Mouse (Mus musculus) brain, adult 2 months (tissue): ENCODE results near the gene Rpl22l1.
A peak's percentile ranks its signal among the peaks of the same experiment; 100 is the strongest.
"Not testable (repeated sequence)": the region's sequence is repeated elsewhere in the genome, so short reads cannot be mapped to it uniquely, and the experiment has no call there.

Experiments
- DNase-seq: peaks from one replicate; pipeline ENCODE4 v3.0.0; 2011; ENCODE audit warnings: low read depth, low spot score

Gene Rpl22l1

DNA sequence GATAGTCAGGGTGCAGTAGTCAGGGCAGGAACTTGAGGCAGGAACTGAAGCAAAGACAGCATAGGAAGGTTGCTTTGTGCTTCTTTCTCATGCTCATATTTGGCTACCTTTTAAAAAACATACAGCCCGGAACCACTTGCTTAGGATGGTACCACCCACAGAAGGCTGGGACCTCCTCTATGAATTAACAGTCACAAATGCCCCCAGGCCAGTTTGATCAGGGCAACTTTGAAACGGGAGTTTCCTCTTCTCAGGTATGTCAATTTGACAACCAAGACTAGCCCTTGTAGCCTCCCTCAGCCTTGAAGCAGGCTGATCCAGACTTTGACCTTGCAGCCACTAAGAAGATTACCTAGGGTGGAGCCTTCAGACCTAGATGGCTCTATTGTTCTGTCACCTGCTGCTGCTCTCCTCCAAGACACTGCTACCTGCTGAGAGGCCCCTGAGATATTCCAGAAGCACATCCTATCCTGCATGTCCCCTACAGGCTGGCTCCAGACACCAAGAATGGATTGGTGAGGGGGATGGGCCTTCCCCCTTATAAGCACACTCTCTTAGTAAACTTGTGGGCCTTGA, 31.6 kb downstream of the Rpl22l1 start:
- DNase-seq, result no peak

- no peak for DNase-seq
These were observed 36.8 kb downstream of the Rpl22l1 start for GRCm38 (mm10) chr3:28841886-28842649.

DNA sequence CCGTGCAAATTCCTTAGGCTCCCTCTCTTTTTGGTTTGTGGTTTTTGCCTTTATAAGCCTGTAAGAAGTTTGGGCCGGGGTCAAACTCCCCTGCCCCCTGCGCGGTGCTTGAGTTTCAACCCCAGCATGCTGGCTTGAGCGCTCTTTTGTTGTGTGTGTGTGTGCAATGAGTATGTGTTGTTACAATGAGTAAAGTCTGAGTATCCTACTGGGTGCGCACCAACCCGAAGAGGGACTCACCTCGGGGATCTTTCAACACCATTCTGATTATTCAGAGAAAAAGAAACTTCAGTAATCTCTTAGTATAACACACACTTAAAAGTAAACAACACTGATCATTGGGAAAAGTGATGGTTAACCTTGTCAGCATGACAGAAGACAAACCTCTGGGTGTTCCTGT, 38.0 kb downstream of the Rpl22l1 start:
- DNase-seq, result no peak

DNA sequence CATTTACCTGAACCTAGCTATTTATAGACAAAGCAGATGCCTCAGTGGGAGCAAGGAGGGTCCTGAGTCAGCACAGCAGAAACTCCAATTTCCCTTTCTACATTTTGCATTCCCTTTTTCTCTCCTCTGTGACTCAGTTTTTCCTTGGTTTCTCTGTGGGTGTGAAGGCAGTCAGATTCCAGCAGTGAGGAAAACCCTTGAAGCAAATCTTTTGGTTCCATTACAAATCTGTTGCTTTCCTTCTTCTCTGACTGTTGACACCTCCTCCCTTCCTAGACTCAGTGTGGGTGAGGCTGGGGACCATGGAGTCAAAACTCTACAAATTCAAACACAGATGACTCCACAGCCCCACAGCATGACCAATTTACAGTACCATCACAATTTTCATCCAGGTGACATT, 41.9 kb downstream of the Rpl22l1 start:
- DNase-seq, result peak; percentile 63

- not testable (repeated sequence) for DNase-seq
These were observed 46.9 kb downstream of the Rpl22l1 start for GRCm38 (mm10) chr3:28852174-28852573.
